Mouse (Mus musculus): ENCODE data around the gene Muc5b.
"Not testable (repeated sequence)": the region's sequence is repeated elsewhere in the genome, so short reads cannot be mapped to it uniquely, and the experiment has no call there.

Muc5b gene

GRCm38 (mm10) chr7:141838779-141839178, at the start of gene Muc5b:
Muc5b (plus strand) TSS chr7:141839070.
- no peak for DNase-seq (ENCODE audit: low spot score)

- DNase-seq (ENCODE audit: low spot score), result no peak
Measured at GRCm38 (mm10) chr7:141794251-141794650, 44.6 kb upstream of the Muc5b start.

- no peak for DNase-seq (ENCODE audit: low spot score)
Measured at GRCm38 (mm10) chr7:141803206-141803605, 35.7 kb upstream of the Muc5b start.

- no peak for DNase-seq (ENCODE audit: low spot score)
Measured at GRCm38 (mm10) chr7:141805384-141805783, 33.5 kb upstream of the Muc5b start.

GRCm38 (mm10) chr7:141807823-141808222, 31.0 kb upstream of the Muc5b start:
- not testable (repeated sequence) for DNase-seq (ENCODE audit: low spot score)

- not testable (repeated sequence) for DNase-seq (ENCODE audit: low spot score)
Measured at GRCm38 (mm10) chr7:141809933-141810332, 28.9 kb upstream of the Muc5b start.

GRCm38 (mm10) chr7:141813321-141813720, 25.5 kb upstream of the Muc5b start:
- DNase-seq (ENCODE audit: low spot score), result no peak

- DNase-seq (ENCODE audit: low spot score), result no peak
Measured at GRCm38 (mm10) chr7:141815361-141815760, 23.5 kb upstream of the Muc5b start.

GRCm38 (mm10) chr7:141817355-141818075, 21.4 kb upstream of the Muc5b start:
- DNase-seq (ENCODE audit: low spot score), result peak; percentile 14

- no peak for DNase-seq (ENCODE audit: low spot score)
Measured at GRCm38 (mm10) chr7:141818267-141818666, 20.6 kb upstream of the Muc5b start.

- DNase-seq (ENCODE audit: low spot score), result no peak
Measured at GRCm38 (mm10) chr7:141822582-141823261, 16.1 kb upstream of the Muc5b start.

- no peak for DNase-seq (ENCODE audit: low spot score)
Measured at GRCm38 (mm10) chr7:141823699-141824098, 15.2 kb upstream of the Muc5b start.

GRCm38 (mm10) chr7:141824398-141824797, 14.5 kb upstream of the Muc5b start:
- DNase-seq (ENCODE audit: low spot score), result no peak

- no peak for DNase-seq (ENCODE audit: low spot score)
Measured at GRCm38 (mm10) chr7:141835941-141836340, 2.9 kb upstream of the Muc5b start.

GRCm38 (mm10) chr7:141836423-141836822, 2.4 kb upstream of the Muc5b start:
- DNase-seq (ENCODE audit: low spot score), result no peak

GRCm38 (mm10) chr7:141840354-141840753, 1.5 kb downstream of the Muc5b start:
- DNase-seq (ENCODE audit: low spot score), result no peak

GRCm38 (mm10) chr7:141861046-141861445, 22.2 kb downstream of the Muc5b start:
- DNase-seq (ENCODE audit: low spot score), result no peak

- no peak for DNase-seq (ENCODE audit: low spot score)
Measured at GRCm38 (mm10) chr7:141869644-141870043, 30.8 kb downstream of the Muc5b start.

- DNase-seq (ENCODE audit: low spot score), result no peak
Measured at GRCm38 (mm10) chr7:141870553-141870952, 31.7 kb downstream of the Muc5b start.

- no peak for DNase-seq (ENCODE audit: low spot score)
Measured at GRCm38 (mm10) chr7:141874891-141875290, 36.0 kb downstream of the Muc5b start.

GRCm38 (mm10) chr7:141878813-141879212, 39.9 kb downstream of the Muc5b start:
- DNase-seq (ENCODE audit: low spot score), result no peak

GRCm38 (mm10) chr7:141892151-141892550, 53.3 kb downstream of the Muc5b start:
- no peak for DNase-seq (ENCODE audit: low spot score)

GRCm38 (mm10) chr7:141901825-141902224, 63.0 kb downstream of the Muc5b start:
- DNase-seq (ENCODE audit: low spot score), result no peak

Data from ovary, postnatal 14 days (tissue).